Mouse (Mus musculus) E14TG2a.4 (cell line): ENCODE data around the gene Synm.

Experiments used
- H3K27me3 ChIP-seq: 2 replicates; pipeline ENCODE4 v1.6.1; 2014; ENCODE audit warnings: low read length, control low read depth; ENCODE audit not compliant: insufficient read depth
- H3K36me3 ChIP-seq: 2 replicates; pipeline ENCODE4 v1.6.1; 2014; ENCODE audit warnings: low read length, control low read depth; ENCODE audit not compliant: insufficient read depth
- H3K4me1 ChIP-seq: replicated peaks from 2 replicates; pipeline ENCODE4 v1.6.1; 2014; ENCODE audit warnings: low read depth, low read length, control low read depth
- H3K4me3 ChIP-seq: replicated peaks from 2 replicates; pipeline ENCODE4 v1.5.1; 2014; ENCODE audit warnings: mild to moderate bottlenecking, low read length
- H3K9me3 ChIP-seq: 2 replicates; pipeline ENCODE4 v1.6.1; 2014; ENCODE audit warnings: low read length, control low read depth
- CTCF ChIP-seq: conservative IDR thresholded peaks from 2 replicates; pipeline ENCODE4 v1.5.1; 2014; ENCODE audit warnings: low read length
- NANOG ChIP-seq: IDR thresholded peaks from 2 replicates; pipeline ENCODE4 v1.6.1; 2014; ENCODE audit warnings: borderline replicate concordance, low read length, mixed read lengths
- POU5F1 ChIP-seq: IDR thresholded peaks from 2 replicates; pipeline ENCODE4 v1.6.1; 2014; ENCODE audit warnings: low read length, borderline replicate concordance

Synm gene

GRCm38 (mm10) chr7:67732276-67732675 lies 27.3 kb downstream of the Synm start:
- Histone ChIP-seq H3K4me1 (no peaks in the 10 kb centered on the region), H3K36me3 (no peaks in the 10 kb centered on the region), H3K4me3 (no peak overlapping the region), H3K9me3 (peaks cover 4% of the 10 kb centered on the region; the same call in 1 of the 2 replicates), H3K27me3 (peaks cover 18% of the 10 kb centered on the region)
- TF ChIP-seq POU5F1 (no peak), CTCF (no peak), NANOG (no peak)

GRCm38 (mm10) chr7:67730431-67731110 lies 29.0 kb downstream of the Synm start:
- no peak for TF ChIP-seq CTCF
- TF ChIP-seq POU5F1, result no peak
- TF ChIP-seq NANOG, result no peak
- H3K4me3 ChIP-seq, result no peak overlapping the region
- no peaks in the 10 kb centered on the region for H3K36me3 ChIP-seq
- H3K4me1 ChIP-seq, result no peaks in the 10 kb centered on the region
- H3K27me3 ChIP-seq, result peaks cover 10% of the 10 kb centered on the region
- peaks cover 4% of the 10 kb centered on the region; the same call in 1 of the 2 replicates for H3K9me3 ChIP-seq

- H3K4me1 ChIP-seq, result no peaks in the 10 kb centered on the region
- H3K27me3 ChIP-seq, result no peaks in the 10 kb centered on the region
- peaks cover 4% of the 10 kb centered on the region; the same call in 1 of the 2 replicates for H3K9me3 ChIP-seq
- no peaks in the 10 kb centered on the region for H3K36me3 ChIP-seq
- no peak overlapping the region for H3K4me3 ChIP-seq
- no peak for TF ChIP-seq CTCF
- no peak for TF ChIP-seq POU5F1
- TF ChIP-seq NANOG, result no peak
Observed at GRCm38 (mm10) chr7:67728809-67729208, 30.7 kb downstream of the Synm start.

GRCm38 (mm10) chr7:67728203-67728602 lies 31.3 kb downstream of the Synm start:
- Histone ChIP-seq H3K4me1 (no peaks in the 10 kb centered on the region), H3K4me3 (no peak overlapping the region), H3K36me3 (no peaks in the 10 kb centered on the region), H3K27me3 (no peaks in the 10 kb centered on the region), H3K9me3 (peaks cover 4% of the 10 kb centered on the region; the same call in 1 of the 2 replicates)
- TF ChIP-seq CTCF, result no peak
- no peak for TF ChIP-seq NANOG
- TF ChIP-seq POU5F1, result no peak

GRCm38 (mm10) chr7:67725016-67725415 lies 34.5 kb downstream of the Synm start:
- Histone ChIP-seq H3K4me1 (peaks cover 12% of the 10 kb centered on the region), H3K27me3 (no peaks in the 10 kb centered on the region), H3K9me3 (peaks cover 4% of the 10 kb centered on the region; the same call in 1 of the 2 replicates), H3K4me3 (no peak overlapping the region), H3K36me3 (no peaks in the 10 kb centered on the region)
- no peak for TF ChIP-seq POU5F1
- no peak for TF ChIP-seq NANOG
- no peak for TF ChIP-seq CTCF

GRCm38 (mm10) chr7:67724536-67724935 lies 35.0 kb downstream of the Synm start:
- H3K4me3 ChIP-seq, result no peak overlapping the region
- TF ChIP-seq NANOG (no peak), CTCF (no peak), POU5F1 (no peak)
- peaks cover 4% of the 10 kb centered on the region; the same call in 1 of the 2 replicates for H3K9me3 ChIP-seq
- H3K36me3 ChIP-seq, result no peaks in the 10 kb centered on the region
- H3K4me1 ChIP-seq, result peaks cover 12% of the 10 kb centered on the region
- H3K27me3 ChIP-seq, result no peaks in the 10 kb centered on the region

- Histone ChIP-seq H3K9me3 (no peaks in the 10 kb centered on the region), H3K4me1 (peaks cover 12% of the 10 kb centered on the region), H3K4me3 (no peak overlapping the region), H3K36me3 (no peaks in the 10 kb centered on the region), H3K27me3 (no peaks in the 10 kb centered on the region)
- TF ChIP-seq NANOG (no peak), POU5F1 (no peak), CTCF (no peak)
Observed at GRCm38 (mm10) chr7:67722163-67722562, 37.4 kb downstream of the Synm start.

GRCm38 (mm10) chr7:67718804-67719203 lies 40.7 kb downstream of the Synm start:
- no peak overlapping the region for H3K4me3 ChIP-seq
- peaks cover 12% of the 10 kb centered on the region for H3K4me1 ChIP-seq
- no peaks in the 10 kb centered on the region for H3K27me3 ChIP-seq
- H3K9me3 ChIP-seq, result no peaks in the 10 kb centered on the region
- TF ChIP-seq POU5F1 (no peak), CTCF (no peak), NANOG (no peak)
- H3K36me3 ChIP-seq, result no peaks in the 10 kb centered on the region
